Mouse (Mus musculus): ENCODE data around the gene Fibcd1. TPM values are rescaled to one million over a fixed set of nuclear protein-coding genes. Genes with fewer than 3 reads are reported as not detected.

Gene Fibcd1
- polyA plus RNA-seq, 1 experiment, result 0.06 TPM

- DNase-seq, result no peak
- whole genome bisulfite sequencing, result 58% methylated on average over 9 of the region's 9 CpGs
- TF ChIP-seq CTCF (IDR thresholded peaks at IDR 0.05; ENCODE audit: insufficient read depth, low read length) (no peak), POLR2A (IDR thresholded peaks at IDR 0.05; ENCODE audit: borderline replicate concordance, extremely low read depth, low read depth, low read length) (no peak)
- H3K4me1 ChIP-seq (ENCODE audit: control insufficient read depth, insufficient read depth, low read length), result no peaks in the 10 kb centered on the region
- H3K4me3 ChIP-seq (replicated peaks; ENCODE audit: extremely low read depth, low read depth, low read length), result no peak overlapping the region
These were observed 39.0 kb downstream of the Fibcd1 start for GRCm38 (mm10) chr2:31806639-31807382.

GRCm38 (mm10) chr2:31803480-31803879 lies 42.3 kb downstream of the Fibcd1 start:
- no peaks in the 10 kb centered on the region for H3K4me1 ChIP-seq (ENCODE audit: control insufficient read depth, insufficient read depth, low read length)
- DNase-seq, result no peak
- TF ChIP-seq CTCF (IDR thresholded peaks at IDR 0.05; ENCODE audit: insufficient read depth, low read length) (no peak), POLR2A (IDR thresholded peaks at IDR 0.05; ENCODE audit: borderline replicate concordance, extremely low read depth, low read depth, low read length) (no peak)
- no peak overlapping the region for H3K4me3 ChIP-seq (replicated peaks; ENCODE audit: extremely low read depth, low read depth, low read length)
- 57% methylated on average over 14 of the region's 14 CpGs for WGBS

GRCm38 (mm10) chr2:31802811-31803210 lies 43.0 kb downstream of the Fibcd1 start:
- WGBS, result 74% methylated on average over 8 of the region's 8 CpGs
- DNase-seq, result no peak
- no peak overlapping the region for H3K4me3 ChIP-seq (replicated peaks; ENCODE audit: extremely low read depth, low read depth, low read length)
- TF ChIP-seq POLR2A (IDR thresholded peaks at IDR 0.05; ENCODE audit: borderline replicate concordance, extremely low read depth, low read depth, low read length), result no peak
- TF ChIP-seq CTCF (IDR thresholded peaks at IDR 0.05; ENCODE audit: insufficient read depth, low read length), result no peak
- H3K4me1 ChIP-seq (ENCODE audit: control insufficient read depth, insufficient read depth, low read length), result no peaks in the 10 kb centered on the region

GRCm38 (mm10) chr2:31801416-31801815 lies 44.4 kb downstream of the Fibcd1 start:
- H3K4me3 ChIP-seq (replicated peaks; ENCODE audit: extremely low read depth, low read depth, low read length), result no peak overlapping the region
- TF ChIP-seq POLR2A (IDR thresholded peaks at IDR 0.05; ENCODE audit: borderline replicate concordance, extremely low read depth, low read depth, low read length) (no peak), CTCF (IDR thresholded peaks at IDR 0.05; ENCODE audit: insufficient read depth, low read length) (no peak)
- 78% methylated on average over 9 of the region's 9 CpGs for WGBS
- DNase-seq, result no peak
- no peaks in the 10 kb centered on the region for H3K4me1 ChIP-seq (ENCODE audit: control insufficient read depth, insufficient read depth, low read length)

GRCm38 (mm10) chr2:31796943-31797342 lies 48.9 kb downstream of the Fibcd1 start:
- H3K4me3 ChIP-seq (replicated peaks; ENCODE audit: extremely low read depth, low read depth, low read length), result no peak overlapping the region
- no peak for TF ChIP-seq CTCF (IDR thresholded peaks at IDR 0.05; ENCODE audit: insufficient read depth, low read length)
- no peak for TF ChIP-seq POLR2A (IDR thresholded peaks at IDR 0.05; ENCODE audit: borderline replicate concordance, extremely low read depth, low read depth, low read length)
- no peak for DNase-seq
- WGBS, result 81% methylated on average over 3 of the region's 3 CpGs
- no peaks in the 10 kb centered on the region for H3K4me1 ChIP-seq (ENCODE audit: control insufficient read depth, insufficient read depth, low read length)

- no peak overlapping the region for H3K4me3 ChIP-seq (replicated peaks; ENCODE audit: extremely low read depth, low read depth, low read length)
- no peak for DNase-seq
- no peaks in the 10 kb centered on the region for H3K4me1 ChIP-seq (ENCODE audit: control insufficient read depth, insufficient read depth, low read length)
- TF ChIP-seq CTCF (IDR thresholded peaks at IDR 0.05; ENCODE audit: insufficient read depth, low read length), result no peak
- no peak for TF ChIP-seq POLR2A (IDR thresholded peaks at IDR 0.05; ENCODE audit: borderline replicate concordance, extremely low read depth, low read depth, low read length)
- WGBS, result 76% methylated on average over 6 of the region's 6 CpGs
These were observed 53.2 kb downstream of the Fibcd1 start for GRCm38 (mm10) chr2:31792611-31793010.

- TF ChIP-seq POLR2A (IDR thresholded peaks at IDR 0.05; ENCODE audit: borderline replicate concordance, extremely low read depth, low read depth, low read length) (no peak), CTCF (IDR thresholded peaks at IDR 0.05; ENCODE audit: insufficient read depth, low read length) (no peak)
- WGBS, result 88% methylated on average over 8 of the region's 8 CpGs
- Histone ChIP-seq H3K4me1 (ENCODE audit: control insufficient read depth, insufficient read depth, low read length) (no peaks in the 10 kb centered on the region), H3K4me3 (replicated peaks; ENCODE audit: extremely low read depth, low read depth, low read length) (no peak overlapping the region)
- no peak for DNase-seq
These were observed 54.5 kb downstream of the Fibcd1 start for GRCm38 (mm10) chr2:31791260-31791659.

GRCm38 (mm10) chr2:31790728-31791251 lies 55.0 kb downstream of the Fibcd1 start:
- TF ChIP-seq POLR2A (IDR thresholded peaks at IDR 0.05; ENCODE audit: borderline replicate concordance, extremely low read depth, low read depth, low read length), result no peak
- no peak for TF ChIP-seq CTCF (IDR thresholded peaks at IDR 0.05; ENCODE audit: insufficient read depth, low read length)
- WGBS, result 80% methylated on average over 13 of the region's 13 CpGs
- no peak for DNase-seq

GRCm38 (mm10) chr2:31789215-31789614 lies 56.6 kb downstream of the Fibcd1 start:
- Histone ChIP-seq H3K4me3 (replicated peaks; ENCODE audit: extremely low read depth, low read depth, low read length) (no peak overlapping the region), H3K4me1 (ENCODE audit: control insufficient read depth, insufficient read depth, low read length) (no peaks in the 10 kb centered on the region)
- 83% methylated on average over 2 of the region's 2 CpGs for WGBS
- TF ChIP-seq CTCF (IDR thresholded peaks at IDR 0.05; ENCODE audit: insufficient read depth, low read length) (no peak), POLR2A (IDR thresholded peaks at IDR 0.05; ENCODE audit: borderline replicate concordance, extremely low read depth, low read depth, low read length) (no peak)
- no peak for DNase-seq

More at GRCm38 (mm10) chr2:31790728-31791251, 55.0 kb downstream of the Fibcd1 start:
- Histone ChIP-seq H3K4me3 (replicated peaks; ENCODE audit: extremely low read depth, low read depth, low read length) (no peak overlapping the region), H3K4me1 (ENCODE audit: control insufficient read depth, insufficient read depth, low read length) (no peaks in the 10 kb centered on the region)

- no peak for DNase-seq
- TF ChIP-seq CTCF (IDR thresholded peaks at IDR 0.05; ENCODE audit: insufficient read depth, low read length) (no peak), POLR2A (IDR thresholded peaks at IDR 0.05; ENCODE audit: borderline replicate concordance, extremely low read depth, low read depth, low read length) (no peak)
- H3K4me3 ChIP-seq (replicated peaks; ENCODE audit: extremely low read depth, low read depth, low read length), result no peak overlapping the region
- WGBS, result 67% methylated on average over 3 of the region's 3 CpGs
- no peaks in the 10 kb centered on the region for H3K4me1 ChIP-seq (ENCODE audit: control insufficient read depth, insufficient read depth, low read length)
These were observed 57.6 kb downstream of the Fibcd1 start for GRCm38 (mm10) chr2:31788227-31788626.

Measured in lung, adult 2 months (tissue).